Mouse (Mus musculus) inflammation-experienced regulatory T-cells (primary cell): ENCODE data around the gene Lrrc8c. TPM values are rescaled to one million over a fixed set of nuclear protein-coding genes. Genes with fewer than 3 reads are reported as not detected.

Experiments
- polyA plus RNA-seq, 2 experiments: library from polyadenylated mRNA; unstranded; fragments of 100-300 nt; shearing (Covaris generic); gene quantifications; one replicate each; pipeline ENCODE4 v1.2.1; 2017

The Lrrc8c gene
- polyA plus RNA-seq = 100 to 1,000 TPM; 114 to 140 TPM

GRCm38 (mm10) chr5:105519096-105519975 is at the start of gene Lrrc8c:
Lrrc8c (plus strand) TSS chr5:105519388.

Other genes with a start within 250 kb of the Lrrc8c start
- gene Gm43302, start 225.7 kb upstream of the Lrrc8c start, polyA plus RNA-seq = 1 to 10 TPM; 3.8 to 4.8 TPM
- 100 to 1,000 TPM; 138 to 196 TPM for gene Gbp6, start 225.7 kb upstream of the Lrrc8c start, polyA plus RNA-seq
- gene Lrrc8b, start 103.6 kb upstream of the Lrrc8c start, polyA plus RNA-seq = 10 to 100 TPM in 1 of 2 experiments, 1 to 10 TPM in 1; 5.5 to 10.4 TPM
- gene Lrrc8d, start 180.6 kb downstream of the Lrrc8c start, polyA plus RNA-seq = 10 to 100 TPM; 27.5 to 41.6 TPM